Mouse (Mus musculus) CH12.LX (cell line): ENCODE data around the gene Bcas1. TPM values are rescaled to one million over a fixed set of nuclear protein-coding genes. Genes with fewer than 3 reads are reported as not detected.

Experiments
- DNase-seq: peaks from one replicate; pipeline ENCODE4 v3.0.0-alpha.2; 2013; ENCODE audit errors: extremely low read depth
- H3K27ac ChIP-seq: 2 replicates; pipeline ENCODE4 v1.5.1; 2012; ENCODE audit warnings: low read depth, mild to moderate bottlenecking, control low read depth, moderate library complexity; ENCODE audit not compliant: insufficient read depth
- H3K27me3 ChIP-seq: replicated peaks from 2 replicates; pipeline ENCODE3; 2012; ENCODE audit warnings: inconsistent platforms
- H3K36me3 ChIP-seq, 2 experiments: replicated peaks in 1 of 2; 2 replicates each; pipeline versions ENCODE3 to v1.6.1; 2012; ENCODE audit warnings: inconsistent platforms in 1 of 2, low read length in 1 of 2, mild to moderate bottlenecking in 1 of 2, mixed read lengths in 1 of 2, moderate library complexity in 1 of 2; ENCODE audit not compliant: control insufficient read depth in 1 of 2, insufficient read depth in 1 of 2
- H3K4me1 ChIP-seq, 2 experiments: 2 replicates each; pipeline ENCODE4 v1.6.1; 2012; ENCODE audit warnings: inconsistent platforms in 1 of 2, moderate library complexity in 1 of 2; ENCODE audit not compliant: insufficient read depth in 2 of 2, control insufficient read depth in 1 of 2
- H3K4me2 ChIP-seq: 2 replicates; pipeline ENCODE4 v1.6.1; 2012; ENCODE audit warnings: low read depth, mild to moderate bottlenecking, control low read depth; ENCODE audit not compliant: poor library complexity, insufficient read depth, severe bottlenecking
- H3K4me3 ChIP-seq, 3 experiments: fragments of 150-350 bp in 1 of 3; sonication (generic) in 1 of 3; replicated peaks in 1 of 3; 2 replicates each; pipeline versions ENCODE3 to v1.5.1; 2011 to 2012; ENCODE audit warnings: low read depth in 2 of 3, low read length in 2 of 3, mild to moderate bottlenecking in 2 of 3, moderate library complexity in 2 of 3, control low read depth in 1 of 3, improper control_type of control experiment in 1 of 3, inconsistent platforms in 1 of 3, mixed read lengths in 1 of 3; ENCODE audit not compliant: poor library complexity in 1 of 3
- H3K79me2 ChIP-seq: replicated peaks from 2 replicates; pipeline ENCODE4 v1.6.1; 2012; ENCODE audit warnings: mild to moderate bottlenecking, moderate library complexity; ENCODE audit not compliant: control insufficient read depth, poor library complexity, insufficient read depth, severe bottlenecking; ENCODE audit errors: extremely low read depth
- H3K9ac ChIP-seq: 2 replicates; pipeline ENCODE4 v1.6.1; 2012; ENCODE audit warnings: low read depth, mild to moderate bottlenecking, control low read depth, moderate library complexity; ENCODE audit not compliant: insufficient read depth
- H3K9me3 ChIP-seq: replicated peaks from 2 replicates; pipeline ENCODE3; 2012; ENCODE audit warnings: low read length, inconsistent platforms, mixed read lengths
- E2F4 ChIP-seq: IDR thresholded peaks from 2 replicates; pipeline ENCODE4 v1.6.1; 2011; ENCODE audit warnings: low read depth, low read length, improper control_type of control experiment; ENCODE audit not compliant: insufficient replicate concordance
- EP300 ChIP-seq: IDR thresholded peaks from 2 replicates; pipeline ENCODE4 v1.6.1; 2011; ENCODE audit warnings: low read length, improper control_type of control experiment
- HCFC1 ChIP-seq: IDR thresholded peaks from 2 replicates; pipeline ENCODE4 v1.6.1; 2012; ENCODE audit warnings: low read depth, mild to moderate bottlenecking, inconsistent platforms, low read length, improper control_type of control experiment
- IRF4 ChIP-seq: IDR thresholded peaks from 2 replicates; pipeline ENCODE4 v1.6.1; 2014; ENCODE audit warnings: low read depth, mild to moderate bottlenecking, inconsistent platforms, low read length, improper control_type of control experiment
- JUN ChIP-seq: IDR thresholded peaks from 2 replicates; pipeline ENCODE4 v1.6.1; 2011; ENCODE audit warnings: low read depth, mild to moderate bottlenecking, low read length, improper control_type of control experiment, moderate library complexity; ENCODE audit not compliant: insufficient read depth
- JUND ChIP-seq: conservative IDR thresholded peaks from 2 replicates; pipeline ENCODE4 v1.6.1; 2011; ENCODE audit warnings: low read depth, low read length, improper control_type of control experiment
- MAZ ChIP-seq: IDR thresholded peaks from 2 replicates; pipeline ENCODE4 v1.6.1; 2012; ENCODE audit warnings: low read depth, mild to moderate bottlenecking, inconsistent platforms, low read length, improper control_type of control experiment, moderate library complexity
- MEF2A ChIP-seq: IDR thresholded peaks from 2 replicates; pipeline ENCODE4 v1.6.1; 2014; ENCODE audit warnings: low read depth, mild to moderate bottlenecking, inconsistent platforms, low read length, improper control_type of control experiment, borderline replicate concordance
- MYC ChIP-seq: IDR thresholded peaks from 2 replicates; pipeline ENCODE4 v1.6.1; 2011; ENCODE audit warnings: low read depth, mild to moderate bottlenecking, improper control_type of control experiment, low read length
- NELFE ChIP-seq: IDR thresholded peaks from 2 replicates; pipeline ENCODE4 v1.6.1; 2011; ENCODE audit warnings: low read depth, low read length, improper control_type of control experiment
- PAX5 ChIP-seq: IDR thresholded peaks from 2 replicates; pipeline ENCODE4 v1.6.1; 2012; ENCODE audit warnings: low read length, inconsistent platforms, mixed read lengths
- POLR2AphosphoS2 ChIP-seq: IDR thresholded peaks from 2 replicates; pipeline ENCODE4 v1.6.1; 2011; ENCODE audit warnings: low read depth, low read length, improper control_type of control experiment
- RAD21 ChIP-seq: IDR thresholded peaks from 2 replicates; pipeline ENCODE4 v1.6.1; 2011; ENCODE audit warnings: low read depth, mild to moderate bottlenecking, low read length, improper control_type of control experiment, moderate library complexity
- SIN3A ChIP-seq: IDR thresholded peaks from 2 replicates; pipeline ENCODE4 v1.6.1; 2012; ENCODE audit warnings: low read length, improper control_type of control experiment, inconsistent platforms
- SMC3 ChIP-seq: IDR thresholded peaks from 2 replicates; pipeline ENCODE4 v1.6.1; 2011; ENCODE audit warnings: low read depth, low read length, improper control_type of control experiment
- TCF12 ChIP-seq: IDR thresholded peaks from 2 replicates; pipeline ENCODE4 v1.6.1; 2014; ENCODE audit warnings: low read depth, mild to moderate bottlenecking, inconsistent platforms, low read length, improper control_type of control experiment
- dilution Hi-C: fragments of 300-500 bp; cut with MboI; formaldehyde crosslinking; loops from 2 replicates; pipeline ENCODE4 v1.14.3; 2020; ENCODE audit warnings: low sequenced_read_pairs; ENCODE audit not compliant: extremely low pct_unique_long_range_greater_than_20kb, extremely low pct_ligation_motif_present
- in situ Hi-C: fragments of 300-500 bp; cut with MboI; formaldehyde crosslinking; loops from 3 replicates; pipeline ENCODE4 v1.14.3; 2019; ENCODE audit warnings: low sequenced_read_pairs, low pct_ligation_motif_present, low pct_unique_long_range_greater_than_20kb, mixed read lengths
- polyA plus RNA-seq: library from polyadenylated mRNA; unstranded; fragments of >175 nt; gene quantifications from 2 replicates; pipeline ENCODE4 v1.2.1, GENCODE M21; 2012; ENCODE audit warnings: low read depth; ENCODE audit not compliant: insufficient read length
- total RNA-seq, 2 experiments: library from RNA; depleted of rRNA; stranded (reverse); fragments of 300-350 nt in 1 of 2; fragments of >200 nt in 1 of 2; gene quantifications; 2 replicates each; pipeline ENCODE4 v1.2.3; 2012 to 2014

The Bcas1 gene
- total and polyA plus RNA-seq, 3 experiments: 0.17 TPM; not detected in 2

DNA sequence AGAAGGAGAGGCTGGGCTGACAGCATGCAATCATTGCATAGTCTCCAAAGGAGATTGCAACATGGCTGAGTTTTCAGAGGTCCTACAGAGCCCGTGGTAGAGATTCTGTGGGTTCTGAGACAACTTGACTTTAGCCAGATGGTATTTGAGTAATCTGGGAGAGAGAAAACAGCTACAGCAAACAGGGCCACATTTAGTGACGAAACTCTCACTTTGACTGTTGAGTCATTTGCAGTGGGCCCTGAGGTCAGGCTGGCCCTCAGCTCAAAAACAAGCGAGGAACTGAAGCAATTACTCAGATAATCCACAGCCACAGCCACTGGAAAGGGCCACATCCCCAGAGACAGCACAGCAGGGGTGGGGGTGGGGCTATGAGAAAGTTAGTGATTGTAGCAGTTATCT lies 105.6 kb downstream of the Bcas1 start (continued):
- TF ChIP-seq MAZ (peak; percentile 76; the same call in 1 of the 2 replicates), SIN3A (peak; percentile 72; the same call in 1 of the 2 replicates), HCFC1 (peak; percentile 47), JUND (peak; percentile 93), RAD21 (peak; percentile 7), MEF2A (peak; percentile 99), POLR2AphosphoS2 (no peak)

- Histone ChIP-seq H3K4me3 (peak overlapping the region in 2 of 3 experiments; percentile 11 to 48), H3K79me2 (no peaks in the 10 kb centered on the region), H3K27ac (peak overlapping the region; percentile 99), H3K4me1 (peaks cover 4 to 32% of the 10 kb centered on the region in 2 experiments), H3K9me3 (peaks cover 9% of the 10 kb centered on the region), H3K9ac (peak overlapping the region; percentile 86), H3K27me3 (no peaks in the 10 kb centered on the region), H3K4me2 (peak overlapping the region; percentile 96), H3K36me3 (no peaks in the 10 kb centered on the region)
- dilution Hi-C loops: no loop called here
- in situ Hi-C loops: no loop called here
- TF ChIP-seq EP300 (peak; percentile 64), IRF4 (no peak)
- peak; percentile 49 for DNase-seq
Observed at GRCm38 (mm10) chr2:170321579-170321978, 106.1 kb downstream of the Bcas1 start.

- DNase-seq: no peak
- Histone ChIP-seq H3K4me1 (peaks cover 6 to 36% of the 10 kb centered on the region in 2 experiments), H3K4me2 (no peak overlapping the region), H3K4me3 (no peak overlapping the region), H3K27me3 (no peaks in the 10 kb centered on the region), H3K36me3 (no peaks in the 10 kb centered on the region)
- in situ Hi-C loops (no loop called here), dilution Hi-C loops (no loop called here)
- no peak for TF ChIP-seq NELFE
- TF ChIP-seq JUND: no peak
- TF ChIP-seq SMC3: no peak
- no peak for TF ChIP-seq E2F4
- no peak for TF ChIP-seq PAX5
- no peak for TF ChIP-seq JUN
- TF ChIP-seq MYC: no peak
- no peak for TF ChIP-seq TCF12
- TF ChIP-seq, all 38 proteins: peak for 0
- Histone ChIP-seq H3K9me3 (peaks cover 9% of the 10 kb centered on the region), H3K9ac (no peak overlapping the region), H3K79me2 (no peaks in the 10 kb centered on the region), H3K27ac (no peak overlapping the region)
Observed at GRCm38 (mm10) chr2:170319533-170320463, 107.8 kb downstream of the Bcas1 start.
